Mouse (Mus musculus) forebrain, embryonic 10.5 days (tissue): ENCODE measurements around the gene Medag. TPM values are rescaled to one million over a fixed set of nuclear protein-coding genes. Genes with fewer than 3 reads are reported as not detected.

ENCODE experiments used
- DNase-seq: peaks from one replicate; pipeline ENCODE4 v3.0.0-alpha.2; 2017; ENCODE audit warnings: low spot score; ENCODE audit errors: extremely low spot score
- H3K27ac ChIP-seq: fragments of 300-500 bp; sonication (generic); 2 replicates; pipeline ENCODE4 v1.5.1; 2016; ENCODE audit warnings: mild to moderate bottlenecking
- H3K27me3 ChIP-seq: fragments of 300-500 bp; sonication (generic); 2 replicates; pipeline ENCODE4 v1.6.1; 2016; ENCODE audit warnings: mild to moderate bottlenecking; ENCODE audit not compliant: poor library complexity, severe bottlenecking
- H3K36me3 ChIP-seq: fragments of 300-500 bp; sonication (generic); replicated peaks from 2 replicates; pipeline ENCODE4 v1.6.1; 2016; ENCODE audit warnings: mild to moderate bottlenecking, moderate library complexity
- H3K4me1 ChIP-seq: fragments of 300-500 bp; sonication (generic); 2 replicates; pipeline ENCODE4 v1.6.1; 2016
- H3K4me3 ChIP-seq: fragments of 300-500 bp; sonication (generic); 2 replicates; pipeline ENCODE4 v1.5.1; 2016; ENCODE audit warnings: mild to moderate bottlenecking, moderate library complexity
- H3K9me3 ChIP-seq: fragments of 300-500 bp; sonication (generic); 2 replicates; pipeline ENCODE4 v1.6.1; 2016; ENCODE audit warnings: mild to moderate bottlenecking, moderate library complexity
- WGBS: fragments of 180-500 bp; shearing (Covaris S2); methylation state at CpG from one replicate; pipeline ENCODE4 v1.1.7; 2016; 5-methylcytosine and 5-hydroxymethylcytosine counted together
- polyA plus RNA-seq: library from polyadenylated mRNA; unstranded; fragments of >200 nt; fragmentation: Nextera tagmentation; extraction: Ambion mirVana; gene quantifications from 2 replicates; pipeline ENCODE4 v1.2.1, GENCODE M21; 2016

The Medag gene
- polyA plus RNA-seq, 1 experiment from 2014 or later = 0.60 TPM

DNA sequence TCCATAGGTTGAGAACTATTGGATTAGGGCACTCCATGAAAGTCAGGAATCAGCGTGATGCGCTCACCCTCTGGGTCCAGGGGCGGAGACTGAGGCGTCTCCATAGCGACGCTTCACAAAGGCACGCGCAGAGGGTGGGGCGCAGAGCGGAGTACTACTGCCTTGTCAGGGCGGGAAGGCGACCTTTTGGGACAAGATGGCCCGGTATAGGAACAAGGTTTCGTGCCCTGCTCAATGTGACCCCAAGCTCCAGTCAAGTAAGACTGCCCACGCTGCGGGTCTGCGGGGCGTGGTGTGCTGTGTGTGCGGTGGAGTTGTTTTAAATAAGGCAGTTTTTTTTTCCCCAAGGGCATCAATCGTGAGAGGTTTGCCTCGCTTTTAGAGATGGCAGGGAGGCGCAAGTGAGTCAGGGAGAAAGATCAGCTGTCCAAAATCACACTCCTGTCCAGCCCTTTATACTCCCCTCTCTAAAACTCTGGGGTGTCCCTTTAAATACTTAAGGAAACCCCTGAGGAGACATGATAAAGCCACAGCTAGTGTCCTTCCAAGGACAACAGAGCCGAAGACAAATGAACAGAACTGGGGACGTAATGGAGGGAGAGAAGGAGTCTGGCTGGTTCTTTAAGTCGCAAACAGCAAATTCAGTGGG lies 28.1 kb downstream of the Medag start, which contains the start of gene Tex26:
TSS of gene Tex26 (plus strand) at position 130 of the 649 bp plus-strand sequence.
- H3K36me3 ChIP-seq = no peaks in the 10 kb centered on the region
- H3K9me3 ChIP-seq = no peaks in the 10 kb centered on the region
- DNase-seq = peak; percentile 89
- H3K27ac ChIP-seq = peak within 1 kb of the TSS; percentile 94
- H3K4me3 ChIP-seq = peak within 1 kb of the TSS; percentile 58
- peaks cover 56% of the 10 kb centered on the region for H3K4me1 ChIP-seq
- 0% methylated on average over 25 of the region's 25 CpGs for WGBS
- no peaks in the 10 kb centered on the region for H3K27me3 ChIP-seq

DNA sequence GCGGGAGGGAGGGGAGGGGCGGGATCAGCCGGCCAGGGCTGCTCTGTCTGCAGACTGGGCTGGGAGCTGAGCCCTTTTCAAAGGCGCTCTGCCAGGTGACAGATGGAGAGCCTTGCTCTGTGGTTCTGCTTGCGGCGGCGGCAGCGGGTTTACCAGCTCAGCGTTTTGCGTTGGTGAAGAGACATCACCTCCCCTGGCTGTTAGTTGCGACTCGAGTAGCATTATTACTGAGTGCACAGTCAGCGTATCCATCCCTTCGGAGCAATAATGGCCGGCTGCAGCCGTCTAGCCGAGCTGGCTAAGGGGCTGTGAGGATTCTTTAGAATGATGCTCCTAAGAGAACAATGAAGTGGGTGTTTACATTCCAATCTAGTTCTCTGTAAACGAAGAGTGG lies 28.6 kb downstream of the Medag start:
- no peaks in the 10 kb centered on the region for H3K27me3 ChIP-seq
- under 1% methylated on average over 18 of the region's 18 CpGs for WGBS
- H3K9me3 ChIP-seq = no peaks in the 10 kb centered on the region
- peak overlapping the region; percentile 94 for H3K27ac ChIP-seq
- peak overlapping the region; percentile 58 for H3K4me3 ChIP-seq
- peaks cover 60% of the 10 kb centered on the region for H3K4me1 ChIP-seq
- H3K36me3 ChIP-seq = no peaks in the 10 kb centered on the region
- peak; percentile 78 for DNase-seq

- Histone ChIP-seq H3K4me1 (peaks cover 60% of the 10 kb centered on the region), H3K4me3 (no peak overlapping the region), H3K27me3 (no peaks in the 10 kb centered on the region), H3K9me3 (no peaks in the 10 kb centered on the region), H3K36me3 (no peaks in the 10 kb centered on the region), H3K27ac (peak overlapping the region; percentile 94)
- 48% methylated on average over 14 of the region's 14 CpGs for WGBS
- peak; percentile 49 for DNase-seq
Measured at GRCm38 (mm10) chr5:149441646-149442276, 30.2 kb downstream of the Medag start.

GRCm38 (mm10) chr5:149442277-149442660 lies 30.7 kb downstream of the Medag start:
- no peak for DNase-seq
- Histone ChIP-seq H3K27ac (peak overlapping the region; percentile 94), H3K36me3 (no peaks in the 10 kb centered on the region), H3K9me3 (no peaks in the 10 kb centered on the region), H3K27me3 (no peaks in the 10 kb centered on the region), H3K4me1 (peaks cover 57% of the 10 kb centered on the region), H3K4me3 (no peak overlapping the region)
- WGBS = 71% methylated on average over 15 of the region's 15 CpGs

DNA sequence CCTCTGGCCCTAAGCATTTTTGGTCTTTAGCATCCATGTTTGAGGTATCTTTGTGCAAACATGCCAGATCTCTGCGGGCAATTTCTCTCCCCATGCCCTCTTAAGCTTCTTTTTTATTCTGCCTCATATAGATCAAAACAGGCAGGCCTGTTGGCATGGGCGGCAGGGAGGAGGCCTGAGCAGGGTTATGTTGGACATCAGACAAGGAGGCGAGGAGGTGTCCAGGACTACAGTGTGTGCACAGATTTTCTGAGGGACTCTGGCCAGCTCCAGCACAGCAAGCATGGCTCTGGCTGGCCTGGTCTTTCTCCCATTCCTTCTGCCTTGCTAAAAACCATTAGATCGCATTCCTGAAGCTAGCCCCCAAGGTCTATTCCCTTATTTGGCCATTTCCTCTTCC lies 32.9 kb downstream of the Medag start:
- Histone ChIP-seq H3K36me3 (no peaks in the 10 kb centered on the region), H3K27me3 (no peaks in the 10 kb centered on the region), H3K9me3 (peaks cover 4% of the 10 kb centered on the region; the same call in 1 of the 2 replicates), H3K4me3 (no peak overlapping the region), H3K4me1 (peaks cover 46% of the 10 kb centered on the region), H3K27ac (no peak overlapping the region)
- no peak for DNase-seq
- WGBS = 88% methylated on average over 4 of the region's 4 CpGs

DNA sequence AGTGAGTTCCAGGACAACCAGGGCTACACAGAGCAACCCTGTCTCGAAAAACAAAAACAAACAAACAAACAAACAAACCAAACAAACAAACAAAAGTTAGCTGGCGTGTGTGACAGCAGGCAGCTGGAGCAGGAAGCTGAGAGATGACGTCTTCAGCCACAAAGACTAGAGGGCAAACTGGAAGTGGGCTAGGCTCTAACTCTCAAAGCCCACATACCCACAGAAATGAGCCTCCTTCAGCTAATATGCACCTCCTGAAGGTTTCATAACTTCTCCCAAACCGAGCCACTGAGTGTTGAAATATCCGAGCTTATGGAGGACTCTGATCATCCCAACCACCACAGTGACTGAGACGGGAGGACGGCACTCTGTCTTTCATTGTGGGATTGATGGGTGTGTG lies 34.9 kb downstream of the Medag start:
- Histone ChIP-seq H3K9me3 (peaks cover 4% of the 10 kb centered on the region; the same call in 1 of the 2 replicates), H3K36me3 (no peaks in the 10 kb centered on the region), H3K4me3 (no peak overlapping the region), H3K27ac (no peak overlapping the region), H3K4me1 (peaks cover 26% of the 10 kb centered on the region), H3K27me3 (no peaks in the 10 kb centered on the region)
- DNase-seq = no peak
- WGBS = 90% methylated on average over 7 of the region's 7 CpGs

GRCm38 (mm10) chr5:149447733-149448132 lies 36.2 kb downstream of the Medag start:
- H3K9me3 ChIP-seq = peaks cover 4% of the 10 kb centered on the region; the same call in 1 of the 2 replicates
- WGBS = 82% methylated on average over 5 of the region's 5 CpGs

GRCm38 (mm10) chr5:149449406-149449805 lies 37.9 kb downstream of the Medag start:
- no peak for DNase-seq
- Histone ChIP-seq H3K4me1 (peaks cover 8% of the 10 kb centered on the region), H3K9me3 (peaks cover 4% of the 10 kb centered on the region; the same call in 1 of the 2 replicates), H3K27ac (no peak overlapping the region), H3K4me3 (no peak overlapping the region), H3K36me3 (no peaks in the 10 kb centered on the region), H3K27me3 (no peaks in the 10 kb centered on the region)
- 90% methylated on average over 7 of the region's 7 CpGs for WGBS

More at GRCm38 (mm10) chr5:149447733-149448132, 36.2 kb downstream of the Medag start:
- no peaks in the 10 kb centered on the region for H3K27me3 ChIP-seq
- no peak overlapping the region for H3K27ac ChIP-seq
- H3K36me3 ChIP-seq = no peaks in the 10 kb centered on the region
- no peak for DNase-seq
- no peak overlapping the region for H3K4me3 ChIP-seq
- H3K4me1 ChIP-seq = peaks cover 14% of the 10 kb centered on the region

DNA sequence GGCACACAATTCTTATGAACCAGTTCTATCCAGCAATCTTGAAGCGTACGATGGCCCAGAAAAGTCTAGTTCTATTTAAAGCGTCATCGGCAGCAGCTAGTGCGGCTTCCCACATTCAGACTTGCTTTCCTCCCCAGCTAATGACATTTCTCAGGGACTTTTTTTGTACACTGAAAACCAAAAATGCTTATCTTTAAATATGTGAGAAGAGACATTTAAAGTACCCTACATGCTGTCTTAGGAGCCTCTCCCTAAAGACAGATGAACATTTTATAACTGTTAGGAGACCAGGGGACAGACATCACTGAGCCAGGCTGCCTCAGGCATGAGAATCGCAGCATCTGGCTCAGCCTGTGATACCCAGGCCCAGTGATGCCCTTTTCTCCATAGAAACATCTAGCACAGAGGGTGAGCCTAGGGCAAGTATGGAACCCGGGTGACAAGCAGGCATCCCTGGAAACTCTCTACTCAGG lies 39.7 kb downstream of the Medag start:
- no peaks in the 10 kb centered on the region for H3K27me3 ChIP-seq
- WGBS = 91% methylated on average over 7 of the region's 7 CpGs
- H3K4me3 ChIP-seq = no peak overlapping the region
- H3K9me3 ChIP-seq = peaks cover 4% of the 10 kb centered on the region; the same call in 1 of the 2 replicates
- no peak overlapping the region for H3K27ac ChIP-seq
- H3K4me1 ChIP-seq = no peaks in the 10 kb centered on the region; the same call in 1 of the 2 replicates
- H3K36me3 ChIP-seq = no peaks in the 10 kb centered on the region
- no peak for DNase-seq

- H3K4me1 ChIP-seq = peaks cover 17% of the 10 kb centered on the region
- H3K36me3 ChIP-seq = no peaks in the 10 kb centered on the region
- no peaks in the 10 kb centered on the region for H3K27me3 ChIP-seq
- H3K27ac ChIP-seq = peak overlapping the region; percentile 33; the same call in 1 of the 2 replicates
- peak; percentile 69 for DNase-seq
- 26% methylated on average over 6 of the region's 6 CpGs for WGBS
- H3K4me3 ChIP-seq = no peak overlapping the region
- no peaks in the 10 kb centered on the region for H3K9me3 ChIP-seq
Measured at GRCm38 (mm10) chr5:149454281-149454680, 42.7 kb downstream of the Medag start.

DNA sequence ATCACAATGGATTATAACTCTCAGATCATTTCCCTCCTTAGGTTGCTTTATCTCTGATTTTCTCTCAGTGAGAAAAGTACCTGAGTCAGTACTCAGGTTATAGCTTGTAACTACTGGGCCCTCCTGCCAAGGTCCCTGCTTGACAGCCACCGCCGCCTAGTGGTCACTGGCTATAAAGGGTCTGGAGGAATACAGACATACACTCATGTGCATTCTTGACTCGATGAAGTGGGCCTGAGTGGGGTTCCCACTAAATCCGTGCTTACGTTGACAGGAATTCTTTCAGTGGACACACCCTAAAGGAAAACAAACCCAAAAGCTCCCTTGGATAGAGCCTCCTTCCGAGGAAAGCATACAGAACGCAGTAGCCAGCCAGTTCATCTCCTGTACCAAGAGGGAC lies 45.0 kb downstream of the Medag start:
- H3K4me1 ChIP-seq = peaks cover 21% of the 10 kb centered on the region
- H3K9me3 ChIP-seq = no peaks in the 10 kb centered on the region
- H3K27ac ChIP-seq = no peak overlapping the region
- H3K27me3 ChIP-seq = no peaks in the 10 kb centered on the region
- H3K4me3 ChIP-seq = no peak overlapping the region
- DNase-seq = no peak
- H3K36me3 ChIP-seq = no peaks in the 10 kb centered on the region
- 89% methylated on average over 7 of the region's 7 CpGs for WGBS

GRCm38 (mm10) chr5:149462071-149462470 lies 50.5 kb downstream of the Medag start:
- peaks cover 36% of the 10 kb centered on the region for H3K4me1 ChIP-seq
- 93% methylated on average over 3 of the region's 3 CpGs for WGBS
- DNase-seq = no peak
- H3K9me3 ChIP-seq = no peaks in the 10 kb centered on the region
- no peaks in the 10 kb centered on the region for H3K36me3 ChIP-seq
- no peak overlapping the region for H3K4me3 ChIP-seq
- no peak overlapping the region for H3K27ac ChIP-seq
- H3K27me3 ChIP-seq = no peaks in the 10 kb centered on the region

DNA sequence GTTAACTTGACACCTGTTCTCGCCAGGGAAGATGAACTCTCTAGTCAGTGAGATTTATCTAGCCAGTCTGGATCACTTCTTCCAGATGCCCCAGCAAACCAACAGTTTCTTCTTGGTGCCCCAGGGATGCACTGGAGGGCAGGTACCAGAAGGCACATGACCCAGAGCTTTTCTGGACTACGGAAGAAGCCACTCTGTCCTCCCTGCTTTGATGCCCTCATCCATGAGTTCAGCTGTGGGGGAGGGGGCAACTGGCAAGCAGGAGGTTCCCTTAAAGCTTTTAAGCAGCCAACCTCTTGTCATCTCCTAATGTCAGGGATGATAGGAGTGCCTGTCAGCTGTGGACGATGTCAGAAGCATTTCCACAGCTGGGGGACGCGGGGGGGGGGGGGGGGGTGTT lies 53.8 kb downstream of the Medag start:
- no peak overlapping the region for H3K4me3 ChIP-seq
- H3K4me1 ChIP-seq = peaks cover 19% of the 10 kb centered on the region
- no peak overlapping the region for H3K27ac ChIP-seq
- no peaks in the 10 kb centered on the region for H3K36me3 ChIP-seq
- DNase-seq = no peak
- H3K9me3 ChIP-seq = no peaks in the 10 kb centered on the region
- no peaks in the 10 kb centered on the region for H3K27me3 ChIP-seq
- 55% methylated on average over 5 of the region's 5 CpGs for WGBS
